Mouse (Mus musculus): ENCODE results near the gene Ep400. TPM values are rescaled to one million over a fixed set of nuclear protein-coding genes. Genes with fewer than 3 reads are reported as not detected.

Ep400 gene
- 209 to 234 TPM (median 216 TPM) in 4 replicates for total RNA-seq (2023; ENCODE audit: inconsistent age)

GRCm38 (mm10) chr5:110770448-110771158, at the start of gene Ep400:
Gene Ep400, minus strand, starts transcription at chr5:110770717.

GRCm38 (mm10) chr5:110809667-110810325, 39.3 kb upstream of the Ep400 start, which contains the start of gene Ulk1:
Gene Ulk1, minus strand, starts transcription at chr5:110810097.

GRCm38 (mm10) chr5:110779998-110780760, 9.7 kb upstream of the Ep400 start, which contains the start of gene Pus1:
Gene Pus1, minus strand, starts transcription at chr5:110780659.

GRCm38 (mm10) chr5:110652719-110653648, 117.5 kb downstream of the Ep400 start, which contains the start of the genes Noc4l and Ddx51:
Gene Noc4l, minus strand, starts transcription at chr5:110653417.
Gene Ddx51, plus strand, starts transcription at chr5:110653451.

Other genes with a start within 250 kb of the Ep400 start
- not detected in 4 replicates for gene Galnt9, start 226.4 kb downstream of the Ep400 start, total RNA-seq (2023; ENCODE audit: inconsistent age)
- gene Noc4l, start 117.3 kb downstream of the Ep400 start, total RNA-seq (2023; ENCODE audit: inconsistent age) = 73.1 to 76.6 TPM (median 74.5 TPM) in 4 replicates
- gene Ddx51, start 117.3 kb downstream of the Ep400 start, total RNA-seq (2023; ENCODE audit: inconsistent age) = 63.2 to 76.4 TPM (median 74.8 TPM) in 4 replicates
- gene Pus1, start 9.9 kb upstream of the Ep400 start, total RNA-seq (2023; ENCODE audit: inconsistent age) = 31.3 to 38.9 TPM (median 36.5 TPM) in 4 replicates
- 44.5 to 55.9 TPM (median 52.9 TPM) in 4 replicates for gene Ulk1, start 39.4 kb upstream of the Ep400 start, total RNA-seq (2023; ENCODE audit: inconsistent age)
- 21.2 to 25.5 TPM (median 23.0 TPM) in 4 replicates for gene Hscb, start 69.1 kb upstream of the Ep400 start, total RNA-seq (2023; ENCODE audit: inconsistent age)
- gene Chek2, start 69.3 kb upstream of the Ep400 start, total RNA-seq (2023; ENCODE audit: inconsistent age) = 9.6 to 14.5 TPM (median 12.0 TPM) in 4 replicates
- gene Ttc28, start 109.1 kb upstream of the Ep400 start, total RNA-seq (2023; ENCODE audit: inconsistent age) = 24.8 to 30.0 TPM (median 29.0 TPM) in 4 replicates